Mouse (Mus musculus): Measurements from ENCODE around the gene Fntb. TPM values are rescaled to one million over a fixed set of nuclear protein-coding genes. Genes with fewer than 3 reads are reported as not detected.
"Not testable (repeated sequence)": the region's sequence is repeated elsewhere in the genome, so short reads cannot be mapped to it uniquely, and the experiment has no call there.

Gene Fntb
- polyA plus RNA-seq, 1 experiment from 2014 or later = 42.9 TPM

DNA sequence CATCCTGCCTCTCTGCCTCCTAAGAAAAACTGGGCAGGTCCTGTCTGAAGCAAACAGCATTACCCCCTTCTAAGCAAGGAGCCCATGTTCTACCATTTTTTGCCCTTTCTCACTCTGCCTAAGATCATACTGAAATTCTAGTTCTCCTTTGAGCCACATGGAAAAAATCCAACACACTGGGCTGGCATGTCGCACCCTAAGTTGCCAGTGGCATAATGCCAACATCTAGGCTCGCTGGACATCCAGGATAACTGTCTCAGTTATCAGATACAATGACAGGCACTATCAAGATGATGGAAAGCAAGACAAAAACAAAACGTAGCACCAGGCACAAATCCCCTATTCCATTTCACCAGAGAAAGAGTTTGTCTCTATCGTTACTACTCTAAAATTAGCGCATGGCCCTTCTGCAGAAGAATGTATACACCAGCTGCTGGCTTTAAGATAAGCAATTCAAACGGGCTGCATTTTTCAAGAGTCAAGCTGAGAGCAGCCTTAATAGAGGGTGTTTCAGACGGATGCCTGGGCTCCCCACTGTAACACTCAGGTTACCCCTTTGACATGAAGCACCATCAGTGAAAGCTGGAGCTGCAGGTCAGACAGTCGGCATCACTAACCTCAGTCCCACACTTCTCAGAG, 25.2 kb downstream of the Fntb start:
- no peak overlapping the region for H3K27ac ChIP-seq (ENCODE audit: low read length)
- H3K4me1 ChIP-seq (ENCODE audit: insufficient read depth, low read length) = no peaks in the 10 kb centered on the region
- no peak for ATAC-seq (ENCODE audit: low FRiP score, low TSS enrichment)

DNA sequence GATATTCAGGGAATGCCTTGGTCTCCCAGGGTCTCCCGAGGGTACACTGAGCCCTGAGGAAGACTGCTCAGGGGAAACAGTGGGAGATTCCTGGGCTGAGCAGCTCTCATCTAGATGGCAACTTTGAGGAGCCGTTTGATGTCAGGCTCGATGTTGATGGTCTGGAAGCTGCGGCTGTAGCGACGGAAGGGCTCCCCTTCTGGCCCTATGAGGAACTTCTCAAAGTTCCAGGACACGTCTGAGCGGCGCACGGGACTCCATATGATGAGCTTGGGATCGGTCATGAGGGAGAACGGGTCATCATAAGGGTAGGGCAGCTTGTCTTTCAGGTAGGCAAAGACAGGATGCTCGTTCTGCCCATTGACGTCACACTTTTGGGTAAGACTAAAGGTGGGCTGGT, 27.2 kb downstream of the Fntb start:
- 44% methylated on average over 14 of the region's 14 CpGs for WGBS
- not testable (repeated sequence) for H3K9me3 ChIP-seq (ENCODE audit: low read length); ATAC-seq (ENCODE audit: low FRiP score, low TSS enrichment)

More for the DNA sequence above, 25.2 kb downstream of the Fntb start:
- H3K4me2 ChIP-seq (replicated peaks; ENCODE audit: low read depth, low read length) = no peak overlapping the region
- H3K4me3 ChIP-seq (ENCODE audit: low read length) = no peak overlapping the region
- 49% methylated on average over 8 of the region's 8 CpGs for WGBS
- no peak overlapping the region for H3K9ac ChIP-seq (replicated peaks; ENCODE audit: low read length)
- no peaks in the 10 kb centered on the region for H3K9me3 ChIP-seq (ENCODE audit: low read length)
- no peaks in the 10 kb centered on the region for H3K36me3 ChIP-seq (ENCODE audit: insufficient read depth, low read length)
- H3K27me3 ChIP-seq (ENCODE audit: insufficient read depth, low read length) = no peaks in the 10 kb centered on the region

GRCm38 (mm10) chr12:76795350-76795749, 30.0 kb downstream of the Fntb start, which contains the start of gene Gpx2:
TSS of gene Gpx2 (minus strand) at chr12:76795554.
- H3K36me3 ChIP-seq (ENCODE audit: insufficient read depth, low read length) = no peaks in the 10 kb centered on the region
- H3K4me2 ChIP-seq (replicated peaks; ENCODE audit: low read depth, low read length) = no peak within 1 kb of the TSS
- H3K9ac ChIP-seq (replicated peaks; ENCODE audit: low read length) = no peak within 1 kb of the TSS
- H3K27me3 ChIP-seq (ENCODE audit: insufficient read depth, low read length) = no peaks in the 10 kb centered on the region
- no peaks in the 10 kb centered on the region for H3K4me1 ChIP-seq (ENCODE audit: insufficient read depth, low read length)
- 75% methylated on average over 5 of the region's 5 CpGs for WGBS
- H3K9me3 ChIP-seq (ENCODE audit: low read length) = no peaks in the 10 kb centered on the region
- H3K4me3 ChIP-seq (ENCODE audit: low read length) = no peak within 1 kb of the TSS
- H3K27ac ChIP-seq (ENCODE audit: low read length) = no peak within 1 kb of the TSS
- no peak for ATAC-seq (ENCODE audit: low FRiP score, low TSS enrichment)

More for the DNA sequence above, 27.2 kb downstream of the Fntb start:
- not testable (repeated sequence) for H3K4me2 ChIP-seq (replicated peaks; ENCODE audit: low read depth, low read length); H3K27me3 ChIP-seq (ENCODE audit: insufficient read depth, low read length); H3K4me3 ChIP-seq (ENCODE audit: low read length); H3K4me1 ChIP-seq (ENCODE audit: insufficient read depth, low read length); H3K27ac ChIP-seq (ENCODE audit: low read length); H3K36me3 ChIP-seq (ENCODE audit: insufficient read depth, low read length); H3K9ac ChIP-seq (replicated peaks; ENCODE audit: low read length)

- Histone ChIP-seq H3K36me3 (ENCODE audit: insufficient read depth, low read length) (no peaks in the 10 kb centered on the region), H3K27ac (ENCODE audit: low read length) (no peak overlapping the region), H3K4me2 (replicated peaks; ENCODE audit: low read depth, low read length) (no peak overlapping the region), H3K9me3 (ENCODE audit: low read length) (no peaks in the 10 kb centered on the region), H3K4me1 (ENCODE audit: insufficient read depth, low read length) (no peaks in the 10 kb centered on the region), H3K4me3 (ENCODE audit: low read length) (no peak overlapping the region), H3K27me3 (ENCODE audit: insufficient read depth, low read length) (no peaks in the 10 kb centered on the region), H3K9ac (replicated peaks; ENCODE audit: low read length) (no peak overlapping the region)
- ATAC-seq (ENCODE audit: low FRiP score, low TSS enrichment) = no peak
- 84% methylated on average over 7 of the region's 7 CpGs for WGBS
Observed at GRCm38 (mm10) chr12:76796938-76797539, 31.6 kb downstream of the Fntb start.

- Histone ChIP-seq H3K36me3 (ENCODE audit: insufficient read depth, low read length) (no peaks in the 10 kb centered on the region), H3K4me3 (ENCODE audit: low read length) (no peak overlapping the region), H3K9ac (replicated peaks; ENCODE audit: low read length) (no peak overlapping the region), H3K4me1 (ENCODE audit: insufficient read depth, low read length) (no peaks in the 10 kb centered on the region), H3K4me2 (replicated peaks; ENCODE audit: low read depth, low read length) (no peak overlapping the region), H3K27me3 (ENCODE audit: insufficient read depth, low read length) (no peaks in the 10 kb centered on the region), H3K9me3 (ENCODE audit: low read length) (no peaks in the 10 kb centered on the region), H3K27ac (ENCODE audit: low read length) (no peak overlapping the region)
- no peak for ATAC-seq (ENCODE audit: low FRiP score, low TSS enrichment)
- 70% methylated on average over 5 of the region's 5 CpGs for WGBS
Observed at GRCm38 (mm10) chr12:76798008-76798720, 32.8 kb downstream of the Fntb start.

DNA sequence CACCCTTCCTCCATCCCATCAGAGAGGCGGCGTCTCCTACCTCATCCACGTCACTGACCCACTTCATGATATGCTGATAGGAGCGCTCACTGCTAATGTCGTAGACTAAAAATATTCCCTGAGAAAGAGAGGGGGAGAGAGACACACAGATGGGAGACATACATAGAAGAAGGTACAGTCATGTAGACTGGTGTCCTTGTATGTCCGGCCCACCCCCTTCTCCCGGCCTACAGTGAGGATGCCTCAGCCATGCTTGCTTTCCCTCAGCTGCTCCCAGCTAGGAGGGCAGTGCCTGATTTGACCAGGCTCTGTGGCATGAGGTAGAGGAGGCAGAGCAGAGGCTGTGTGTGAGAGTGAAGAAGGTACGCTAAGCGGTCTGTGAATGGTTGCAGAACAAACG, 37.6 kb downstream of the Fntb start:
- ATAC-seq (ENCODE audit: low FRiP score, low TSS enrichment) = no peak
- Histone ChIP-seq H3K9me3 (ENCODE audit: low read length) (no peaks in the 10 kb centered on the region), H3K27me3 (ENCODE audit: insufficient read depth, low read length) (no peaks in the 10 kb centered on the region), H3K4me3 (ENCODE audit: low read length) (no peak overlapping the region), H3K4me1 (ENCODE audit: insufficient read depth, low read length) (no peaks in the 10 kb centered on the region), H3K27ac (ENCODE audit: low read length) (no peak overlapping the region), H3K36me3 (ENCODE audit: insufficient read depth, low read length) (no peaks in the 10 kb centered on the region), H3K9ac (replicated peaks; ENCODE audit: low read length) (no peak overlapping the region), H3K4me2 (replicated peaks; ENCODE audit: low read depth, low read length) (no peak overlapping the region)
- 91% methylated on average over 10 of the region's 10 CpGs for WGBS

DNA sequence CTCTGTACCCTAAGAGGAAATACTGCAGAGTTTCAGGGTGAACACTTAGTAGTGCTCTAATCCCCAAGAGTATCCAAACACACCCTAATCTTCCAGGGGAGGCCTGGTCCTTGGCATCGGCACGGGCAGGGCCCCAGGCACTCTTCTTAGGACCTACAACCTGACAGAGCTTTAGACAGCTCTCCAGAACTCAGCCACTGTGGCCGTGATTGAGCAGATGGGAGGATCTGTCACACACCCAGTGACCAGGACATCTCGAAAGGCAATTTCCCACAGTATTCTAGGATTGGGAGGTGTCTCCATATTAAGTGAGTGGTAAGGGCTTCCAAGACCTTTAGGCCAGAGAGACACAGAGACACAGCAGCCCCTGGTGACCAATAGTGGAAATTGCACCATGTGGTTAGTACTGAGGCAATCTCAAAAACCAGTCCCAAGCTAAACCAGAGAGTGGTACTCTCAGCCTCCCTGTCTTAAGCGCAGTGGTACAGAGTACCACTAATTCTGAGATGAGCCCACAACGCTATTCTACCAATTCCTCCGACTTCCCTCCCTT, 38.4 kb downstream of the Fntb start:
- Histone ChIP-seq H3K27me3 (ENCODE audit: insufficient read depth, low read length) (no peaks in the 10 kb centered on the region), H3K4me2 (replicated peaks; ENCODE audit: low read depth, low read length) (no peak overlapping the region), H3K36me3 (ENCODE audit: insufficient read depth, low read length) (no peaks in the 10 kb centered on the region), H3K9me3 (ENCODE audit: low read length) (no peaks in the 10 kb centered on the region), H3K9ac (replicated peaks; ENCODE audit: low read length) (no peak overlapping the region), H3K4me1 (ENCODE audit: insufficient read depth, low read length) (no peaks in the 10 kb centered on the region), H3K27ac (ENCODE audit: low read length) (no peak overlapping the region), H3K4me3 (ENCODE audit: low read length) (no peak overlapping the region)
- WGBS = 58% methylated on average over 7 of the region's 7 CpGs
- peak; percentile 60; the same call in 1 of the 2 replicates for ATAC-seq (ENCODE audit: low FRiP score, low TSS enrichment)

GRCm38 (mm10) chr12:76805056-76805811, 39.8 kb downstream of the Fntb start:
- no peak for ATAC-seq (ENCODE audit: low FRiP score, low TSS enrichment)
- 77% methylated on average over 10 of the region's 10 CpGs for WGBS
- Histone ChIP-seq H3K36me3 (ENCODE audit: insufficient read depth, low read length) (no peaks in the 10 kb centered on the region), H3K9ac (replicated peaks; ENCODE audit: low read length) (no peak overlapping the region), H3K27me3 (ENCODE audit: insufficient read depth, low read length) (no peaks in the 10 kb centered on the region), H3K27ac (ENCODE audit: low read length) (no peak overlapping the region), H3K4me1 (ENCODE audit: insufficient read depth, low read length) (no peaks in the 10 kb centered on the region), H3K4me2 (replicated peaks; ENCODE audit: low read depth, low read length) (no peak overlapping the region), H3K4me3 (ENCODE audit: low read length) (no peak overlapping the region), H3K9me3 (ENCODE audit: low read length) (no peaks in the 10 kb centered on the region)

- H3K4me3 ChIP-seq (ENCODE audit: low read length) = no peak overlapping the region
- H3K9me3 ChIP-seq (ENCODE audit: low read length) = no peaks in the 10 kb centered on the region
- no peak overlapping the region for H3K9ac ChIP-seq (replicated peaks; ENCODE audit: low read length)
- H3K4me1 ChIP-seq (ENCODE audit: insufficient read depth, low read length) = no peaks in the 10 kb centered on the region
- H3K27ac ChIP-seq (ENCODE audit: low read length) = no peak overlapping the region
- ATAC-seq (ENCODE audit: low FRiP score, low TSS enrichment) = no peak
- H3K4me2 ChIP-seq (replicated peaks; ENCODE audit: low read depth, low read length) = no peak overlapping the region
- no peaks in the 10 kb centered on the region for H3K36me3 ChIP-seq (ENCODE audit: insufficient read depth, low read length)
- WGBS = 85% methylated on average over 10 of the region's 10 CpGs
- H3K27me3 ChIP-seq (ENCODE audit: insufficient read depth, low read length) = no peaks in the 10 kb centered on the region
Observed at GRCm38 (mm10) chr12:76807796-76808195, 42.4 kb downstream of the Fntb start.
